Mouse (Mus musculus): ENCODE data around the gene Ank2. TPM values are rescaled to one million over a fixed set of nuclear protein-coding genes. Genes with fewer than 3 reads are reported as not detected.
A peak's percentile ranks its signal among the peaks of the same experiment; 100 is the strongest.

Gene Ank2
- polyA plus RNA-seq, 1 experiment = 4.6 TPM

- no peaks in the 10 kb centered on the region for H3K4me1 ChIP-seq (replicated peaks; ENCODE audit: control insufficient read depth, insufficient read depth, low read length)
- no peak overlapping the region for H3K4me3 ChIP-seq (ENCODE audit: control insufficient read depth, insufficient read depth, low read length)
- TF ChIP-seq POLR2A (IDR thresholded peaks at IDR 0.05; ENCODE audit: control insufficient read depth, extremely low read depth, insufficient read depth, low read length, poor library complexity) (no peak), CTCF (IDR thresholded peaks at IDR 0.05; ENCODE audit: borderline replicate concordance, control insufficient read depth, extremely low read depth, insufficient read depth, low read length, poor library complexity) (no peak)
- DNase-seq = no peak
- H3K36me3 ChIP-seq (ENCODE audit: control insufficient read depth, insufficient read depth, low read length) = no peaks in the 10 kb centered on the region
- no peaks in the 10 kb centered on the region for H3K27me3 ChIP-seq (ENCODE audit: control insufficient read depth, insufficient read depth, low read length)
- H3K27ac ChIP-seq (ENCODE audit: control insufficient read depth, insufficient read depth, low read length) = no peak overlapping the region
- WGBS = 28% methylated on average over 6 of the region's 6 CpGs
Observed at GRCm38 (mm10) chr3:127458420-127458798, 40.7 kb downstream of the Ank2 start.

- WGBS = 69% methylated on average over 5 of the region's 5 CpGs
- DNase-seq = no peak
- Histone ChIP-seq H3K27me3 (ENCODE audit: control insufficient read depth, insufficient read depth, low read length) (no peaks in the 10 kb centered on the region), H3K36me3 (ENCODE audit: control insufficient read depth, insufficient read depth, low read length) (no peaks in the 10 kb centered on the region), H3K4me3 (ENCODE audit: control insufficient read depth, insufficient read depth, low read length) (no peak overlapping the region), H3K4me1 (replicated peaks; ENCODE audit: control insufficient read depth, insufficient read depth, low read length) (no peaks in the 10 kb centered on the region), H3K27ac (ENCODE audit: control insufficient read depth, insufficient read depth, low read length) (no peak overlapping the region)
- TF ChIP-seq CTCF (IDR thresholded peaks at IDR 0.05; ENCODE audit: borderline replicate concordance, control insufficient read depth, extremely low read depth, insufficient read depth, low read length, poor library complexity) (no peak), POLR2A (IDR thresholded peaks at IDR 0.05; ENCODE audit: control insufficient read depth, extremely low read depth, insufficient read depth, low read length, poor library complexity) (no peak)
Observed at GRCm38 (mm10) chr3:127457761-127458419, 41.3 kb downstream of the Ank2 start.

DNA sequence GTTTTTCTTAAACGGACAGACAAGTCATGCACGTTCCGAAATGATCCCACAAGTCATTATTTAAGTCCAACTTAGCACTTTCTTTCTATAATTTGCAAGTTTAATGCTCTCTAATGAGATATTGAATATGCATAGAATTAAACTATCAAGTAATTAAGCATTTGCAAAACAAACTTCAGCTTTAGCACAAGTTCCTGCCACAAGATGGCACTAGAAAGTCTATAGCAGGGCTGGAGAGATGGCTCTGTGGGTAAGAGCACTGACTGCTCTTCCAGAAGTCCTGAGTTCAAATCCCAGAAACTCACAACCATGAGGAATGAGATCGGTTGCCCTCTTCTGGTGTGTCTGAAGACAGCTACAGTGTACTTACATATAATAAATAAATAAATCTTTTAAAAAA, 45.4 kb downstream of the Ank2 start:
- no peaks in the 10 kb centered on the region for H3K4me1 ChIP-seq (replicated peaks; ENCODE audit: control insufficient read depth, insufficient read depth, low read length)
- no peak for TF ChIP-seq CTCF (IDR thresholded peaks at IDR 0.05; ENCODE audit: borderline replicate concordance, control insufficient read depth, extremely low read depth, insufficient read depth, low read length, poor library complexity)
- no peak for DNase-seq
- no peaks in the 10 kb centered on the region for H3K36me3 ChIP-seq (ENCODE audit: control insufficient read depth, insufficient read depth, low read length)
- H3K4me3 ChIP-seq (ENCODE audit: control insufficient read depth, insufficient read depth, low read length) = no peak overlapping the region
- no peak overlapping the region for H3K27ac ChIP-seq (ENCODE audit: control insufficient read depth, insufficient read depth, low read length)
- H3K27me3 ChIP-seq (ENCODE audit: control insufficient read depth, insufficient read depth, low read length) = no peaks in the 10 kb centered on the region
- WGBS = 84% methylated on average over 4 of the region's 4 CpGs

GRCm38 (mm10) chr3:127453254-127453653, 45.9 kb downstream of the Ank2 start:
- WGBS = 86% methylated on average over 6 of the region's 6 CpGs
- no peak overlapping the region for H3K4me3 ChIP-seq (ENCODE audit: control insufficient read depth, insufficient read depth, low read length)
- H3K36me3 ChIP-seq (ENCODE audit: control insufficient read depth, insufficient read depth, low read length) = no peaks in the 10 kb centered on the region

DNA sequence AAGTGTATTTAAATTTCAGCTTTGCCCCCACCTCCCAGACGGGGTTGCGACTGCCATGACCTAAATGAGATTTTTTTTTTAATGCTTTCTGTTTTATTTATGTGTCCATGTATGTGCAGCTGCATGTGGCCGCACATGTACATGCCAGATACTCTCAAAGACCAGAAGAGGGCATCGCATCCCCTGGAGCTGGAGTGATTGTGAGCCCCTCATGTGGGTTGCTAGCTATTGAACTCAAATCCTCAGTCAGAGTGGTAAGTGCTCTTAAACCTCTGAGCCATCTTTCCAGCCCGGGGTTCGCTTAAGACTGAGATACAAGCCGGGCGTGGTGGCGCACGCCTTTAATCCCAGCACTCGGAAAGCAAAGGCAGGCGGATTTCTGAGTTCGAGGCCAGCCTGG, 46.9 kb downstream of the Ank2 start:
- TF ChIP-seq CTCF (IDR thresholded peaks at IDR 0.05; ENCODE audit: borderline replicate concordance, control insufficient read depth, extremely low read depth, insufficient read depth, low read length, poor library complexity) = no peak
- TF ChIP-seq POLR2A (IDR thresholded peaks at IDR 0.05; ENCODE audit: control insufficient read depth, extremely low read depth, insufficient read depth, low read length, poor library complexity) = no peak
- Histone ChIP-seq H3K27me3 (ENCODE audit: control insufficient read depth, insufficient read depth, low read length) (no peaks in the 10 kb centered on the region), H3K27ac (ENCODE audit: control insufficient read depth, insufficient read depth, low read length) (no peak overlapping the region), H3K4me3 (ENCODE audit: control insufficient read depth, insufficient read depth, low read length) (no peak overlapping the region), H3K4me1 (replicated peaks; ENCODE audit: control insufficient read depth, insufficient read depth, low read length) (no peaks in the 10 kb centered on the region), H3K36me3 (ENCODE audit: control insufficient read depth, insufficient read depth, low read length) (no peaks in the 10 kb centered on the region)
- 85% methylated on average over 13 of the region's 13 CpGs for WGBS
- DNase-seq = no peak

More at GRCm38 (mm10) chr3:127453254-127453653, 45.9 kb downstream of the Ank2 start:
- DNase-seq = no peak
- no peak overlapping the region for H3K27ac ChIP-seq (ENCODE audit: control insufficient read depth, insufficient read depth, low read length)
- TF ChIP-seq CTCF (IDR thresholded peaks at IDR 0.05; ENCODE audit: borderline replicate concordance, control insufficient read depth, extremely low read depth, insufficient read depth, low read length, poor library complexity) (no peak), POLR2A (IDR thresholded peaks at IDR 0.05; ENCODE audit: control insufficient read depth, extremely low read depth, insufficient read depth, low read length, poor library complexity) (no peak)
- H3K27me3 ChIP-seq (ENCODE audit: control insufficient read depth, insufficient read depth, low read length) = no peaks in the 10 kb centered on the region
- H3K4me1 ChIP-seq (replicated peaks; ENCODE audit: control insufficient read depth, insufficient read depth, low read length) = no peaks in the 10 kb centered on the region

DNA sequence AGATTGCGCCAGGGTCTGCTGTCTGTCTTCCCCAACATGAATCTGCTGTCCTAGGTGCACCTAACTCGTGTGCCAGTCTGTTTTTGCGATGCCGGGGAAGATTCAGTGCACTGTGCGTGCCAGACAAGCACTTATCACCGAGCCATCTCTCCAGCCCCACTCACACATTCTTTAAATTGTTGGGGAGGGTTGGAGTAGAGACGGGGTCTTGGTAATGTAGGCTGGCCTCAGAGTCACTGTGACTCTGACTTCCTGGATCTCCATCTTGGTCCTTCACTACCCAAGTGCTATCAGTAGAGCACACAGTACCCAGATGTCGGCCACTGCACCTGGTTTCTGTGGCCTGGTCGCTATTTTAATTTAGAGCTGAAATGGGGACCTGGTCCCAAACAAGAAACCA, 47.4 kb downstream of the Ank2 start:
- no peak for DNase-seq
- WGBS = 77% methylated on average over 9 of the region's 9 CpGs
- no peaks in the 10 kb centered on the region for H3K4me1 ChIP-seq (replicated peaks; ENCODE audit: control insufficient read depth, insufficient read depth, low read length)
- H3K27ac ChIP-seq (ENCODE audit: control insufficient read depth, insufficient read depth, low read length) = no peak overlapping the region
- no peak overlapping the region for H3K4me3 ChIP-seq (ENCODE audit: control insufficient read depth, insufficient read depth, low read length)
- H3K27me3 ChIP-seq (ENCODE audit: control insufficient read depth, insufficient read depth, low read length) = no peaks in the 10 kb centered on the region
- TF ChIP-seq POLR2A (IDR thresholded peaks at IDR 0.05; ENCODE audit: control insufficient read depth, extremely low read depth, insufficient read depth, low read length, poor library complexity) (no peak), CTCF (IDR thresholded peaks at IDR 0.05; ENCODE audit: borderline replicate concordance, control insufficient read depth, extremely low read depth, insufficient read depth, low read length, poor library complexity) (no peak)
- H3K36me3 ChIP-seq (ENCODE audit: control insufficient read depth, insufficient read depth, low read length) = no peaks in the 10 kb centered on the region

DNA sequence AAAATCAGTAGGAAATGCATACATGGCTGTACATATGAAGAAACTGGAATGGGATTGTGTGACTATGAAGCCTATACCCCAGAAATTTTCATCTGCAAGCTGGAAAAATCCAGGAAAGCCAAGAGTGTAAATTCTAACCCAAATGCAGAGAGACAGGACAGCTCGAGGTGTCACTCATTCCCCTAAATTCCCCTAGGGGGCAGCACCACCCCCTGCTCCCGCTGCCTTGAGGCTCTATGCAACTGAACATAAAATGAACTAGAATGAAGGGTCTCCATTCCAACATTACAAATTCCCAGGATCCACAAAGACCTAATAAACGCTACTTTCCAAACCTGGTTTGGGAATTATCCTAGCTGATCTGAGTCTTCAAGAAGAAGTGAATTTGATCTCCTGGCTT, 48.1 kb downstream of the Ank2 start:
- no peak for TF ChIP-seq POLR2A (IDR thresholded peaks at IDR 0.05; ENCODE audit: control insufficient read depth, extremely low read depth, insufficient read depth, low read length, poor library complexity)
- TF ChIP-seq CTCF (IDR thresholded peaks at IDR 0.05; ENCODE audit: borderline replicate concordance, control insufficient read depth, extremely low read depth, insufficient read depth, low read length, poor library complexity) = no peak
- WGBS = 12% methylated on average over 3 of the region's 3 CpGs
- Histone ChIP-seq H3K36me3 (ENCODE audit: control insufficient read depth, insufficient read depth, low read length) (no peaks in the 10 kb centered on the region), H3K4me3 (ENCODE audit: control insufficient read depth, insufficient read depth, low read length) (no peak overlapping the region), H3K4me1 (replicated peaks; ENCODE audit: control insufficient read depth, insufficient read depth, low read length) (no peaks in the 10 kb centered on the region), H3K27me3 (ENCODE audit: control insufficient read depth, insufficient read depth, low read length) (no peaks in the 10 kb centered on the region), H3K27ac (ENCODE audit: control insufficient read depth, insufficient read depth, low read length) (no peak overlapping the region)
- DNase-seq = peak; percentile 16

Data from thymus, adult 2 months (tissue).